Mouse (Mus musculus) frontal cortex, postnatal 36 days (tissue): ENCODE measurements around the gene Gbf1.
A peak's percentile ranks its signal among the peaks of the same experiment; 100 is the strongest.

Source experiments
- DNase-seq, 2 experiments: peaks; one replicate each; pipeline ENCODE4 v3.0.0; 2022; ENCODE audit warnings: low spot score in 2 of 2

The Gbf1 gene

GRCm38 (mm10) chr19:46314872-46315742 lies 162.8 kb downstream of the Gbf1 start:
- peak in 1 of 2 experiments; percentile 17 for DNase-seq

- peak in 1 of 2 experiments; percentile 30 for DNase-seq
Observed at GRCm38 (mm10) chr19:46315752-46316610, 163.7 kb downstream of the Gbf1 start.

GRCm38 (mm10) chr19:46316846-46317545 lies 164.7 kb downstream of the Gbf1 start:
- DNase-seq: peak; percentile 81 to 86

- DNase-seq: peak in 1 of 2 experiments; percentile 18
Observed at GRCm38 (mm10) chr19:46317546-46317885, 165.2 kb downstream of the Gbf1 start.

- DNase-seq: peak; percentile 51 to 64
Observed at GRCm38 (mm10) chr19:46318031-46318471, 165.7 kb downstream of the Gbf1 start.

- peak; percentile 92 to 96 for DNase-seq
Observed at GRCm38 (mm10) chr19:46318586-46319378, 166.5 kb downstream of the Gbf1 start.

GRCm38 (mm10) chr19:46320076-46320785 lies 167.9 kb downstream of the Gbf1 start:
- no peak for DNase-seq

- DNase-seq: peak; percentile 52 to 61
Observed at GRCm38 (mm10) chr19:46321101-46321943, 169.0 kb downstream of the Gbf1 start.

- DNase-seq: peak in 1 of 2 experiments; percentile 13
Observed at GRCm38 (mm10) chr19:46322144-46322995, 170.1 kb downstream of the Gbf1 start.

- no peak for DNase-seq
Observed at GRCm38 (mm10) chr19:46322996-46323572, 170.8 kb downstream of the Gbf1 start.

GRCm38 (mm10) chr19:46323716-46324115 lies 171.4 kb downstream of the Gbf1 start:
- no peak for DNase-seq

GRCm38 (mm10) chr19:46324366-46324765 lies 172.1 kb downstream of the Gbf1 start:
- DNase-seq: no peak

- no peak for DNase-seq
Observed at GRCm38 (mm10) chr19:46324918-46325317, 172.6 kb downstream of the Gbf1 start.

- DNase-seq: peak in 1 of 2 experiments; percentile 45
Observed at GRCm38 (mm10) chr19:46326019-46326755, 173.9 kb downstream of the Gbf1 start.

- DNase-seq: peak; percentile 66 to 72
Observed at GRCm38 (mm10) chr19:46326756-46327305, 174.5 kb downstream of the Gbf1 start, which contains the start of gene Psd. TSS of gene Psd (minus strand) at chr19:46327156.

GRCm38 (mm10) chr19:46327531-46328064 lies 175.3 kb downstream of the Gbf1 start:
- no peak for DNase-seq
